Mouse (Mus musculus): ENCODE measurements around the gene Ak2. TPM values are rescaled to one million over a fixed set of nuclear protein-coding genes. Genes with fewer than 3 reads are reported as not detected.

The Ak2 gene
- total and polyA plus RNA-seq, 3 experiments: 269 to 363 (median 280) TPM

GRCm38 (mm10) chr4:129009521-129009920 is 17.8 kb downstream of the Ak2 start:
- no peaks in the 10 kb centered on the region for H3K27me3 ChIP-seq (replicated peaks)
- H3K4me3 ChIP-seq (replicated peaks in 1 of 3; ENCODE audit: low read depth in 2 of 3, low read length in 2 of 3, poor library complexity in 1 of 3): no peak overlapping the region
- dilution Hi-C loops (cut with MboI; ENCODE audit: extremely low pct_ligation_motif_present, extremely low pct_unique_long_range_greater_than_20kb, low sequenced_read_pairs): no loop called here
- no peak overlapping the region for H3K27ac ChIP-seq (ENCODE audit: insufficient read depth, low read depth)
- TF ChIP-seq ETS1 (conservative IDR thresholded peaks at IDR 0.05; ENCODE audit: low read depth, low read length) (no peak), NRF1 (IDR thresholded peaks at IDR 0.05; ENCODE audit: low read depth, low read length) (no peak), JUN (IDR thresholded peaks at IDR 0.05; ENCODE audit: insufficient read depth, low read depth, low read length) (no peak), RAD21 (IDR thresholded peaks at IDR 0.05; ENCODE audit: low read depth, low read length) (no peak), EP300 (IDR thresholded peaks at IDR 0.05; ENCODE audit: low read length) (no peak), MAX (IDR thresholded peaks at IDR 0.05; ENCODE audit: low read length) (no peak), HCFC1 (IDR thresholded peaks at IDR 0.05; ENCODE audit: low read depth, low read length) (no peak), SIN3A (IDR thresholded peaks at IDR 0.05; ENCODE audit: low read length) (no peak), ZMIZ1 (IDR thresholded peaks at IDR 0.05; ENCODE audit: low read depth, low read length) (no peak), MXI1 (IDR thresholded peaks at IDR 0.05; ENCODE audit: low read depth, low read length) (no peak), TCF12 (IDR thresholded peaks at IDR 0.05; ENCODE audit: low read depth, low read length) (no peak), RCOR1 (conservative IDR thresholded peaks at IDR 0.05; ENCODE audit: low read depth, low read length) (no peak), ZKSCAN1 (IDR thresholded peaks at IDR 0.05; ENCODE audit: borderline replicate concordance, low read depth, low read length) (no peak), IRF4 (IDR thresholded peaks at IDR 0.05; ENCODE audit: low read depth, low read length) (no peak), GABPA (IDR thresholded peaks at IDR 0.05; ENCODE audit: insufficient replicate concordance, low read depth, low read length) (no peak), MYC (IDR thresholded peaks at IDR 0.05; ENCODE audit: low read depth, low read length) (no peak), SMC3 (IDR thresholded peaks at IDR 0.05; ENCODE audit: low read depth, low read length) (no peak), USF2 (conservative IDR thresholded peaks at IDR 0.05; ENCODE audit: low read depth, low read length) (no peak), BHLHE40 (IDR thresholded peaks at IDR 0.05; ENCODE audit: low read depth, low read length) (no peak)
- H3K79me2 ChIP-seq (replicated peaks; ENCODE audit: control insufficient read depth, extremely low read depth, insufficient read depth, poor library complexity, severe bottlenecking): no peaks in the 10 kb centered on the region
- H3K4me2 ChIP-seq (ENCODE audit: insufficient read depth, low read depth, poor library complexity, severe bottlenecking): no peak overlapping the region
- no peaks in the 10 kb centered on the region for H3K4me1 ChIP-seq (ENCODE audit: control insufficient read depth in 1 of 2, insufficient read depth in 2 of 2)
- H3K9ac ChIP-seq (ENCODE audit: insufficient read depth, low read depth): no peak overlapping the region
- in situ Hi-C loops (cut with MboI; ENCODE audit: low pct_ligation_motif_present, low pct_unique_long_range_greater_than_20kb, low sequenced_read_pairs): no loop called here
- DNase-seq (ENCODE audit: extremely low read depth): no peak
- peaks cover 67 to 93% of the 10 kb centered on the region in 2 experiments for H3K36me3 ChIP-seq (replicated peaks in 1 of 2; ENCODE audit: control insufficient read depth in 1 of 2, insufficient read depth in 1 of 2, low read length in 1 of 2)
- peaks cover 4% of the 10 kb centered on the region for H3K9me3 ChIP-seq (replicated peaks; ENCODE audit: low read length)

GRCm38 (mm10) chr4:129011604-129012121 is 19.9 kb downstream of the Ak2 start:
- Histone ChIP-seq H3K4me1 (ENCODE audit: control insufficient read depth in 1 of 2, insufficient read depth in 2 of 2) (peaks cover 4 to 10% of the 10 kb centered on the region in 2 experiments; a peak in 3 of 4 replicates), H3K4me2 (ENCODE audit: insufficient read depth, low read depth, poor library complexity, severe bottlenecking) (no peak overlapping the region), H3K4me3 (replicated peaks in 1 of 3; ENCODE audit: low read depth in 2 of 3, low read length in 2 of 3, poor library complexity in 1 of 3) (no peak overlapping the region), H3K36me3 (replicated peaks in 1 of 2; ENCODE audit: control insufficient read depth in 1 of 2, insufficient read depth in 1 of 2, low read length in 1 of 2) (peaks cover 53 to 74% of the 10 kb centered on the region in 2 experiments), H3K9me3 (replicated peaks; ENCODE audit: low read length) (peaks cover 4% of the 10 kb centered on the region), H3K9ac (ENCODE audit: insufficient read depth, low read depth) (no peak overlapping the region), H3K27ac (ENCODE audit: insufficient read depth, low read depth) (no peak overlapping the region), H3K79me2 (replicated peaks; ENCODE audit: control insufficient read depth, extremely low read depth, insufficient read depth, poor library complexity, severe bottlenecking) (no peaks in the 10 kb centered on the region), H3K27me3 (replicated peaks) (no peaks in the 10 kb centered on the region)
- no peak for TF ChIP-seq ZNF384 (IDR thresholded peaks at IDR 0.05; ENCODE audit: low read depth, low read length)
- in situ Hi-C loops (cut with MboI; ENCODE audit: low pct_ligation_motif_present, low pct_unique_long_range_greater_than_20kb, low sequenced_read_pairs): loop anchor here (10.0 kb wide), 1 partner anchor 63 kb away; no protein-coding TSS in a partner anchor
- dilution Hi-C loops (cut with MboI; ENCODE audit: extremely low pct_ligation_motif_present, extremely low pct_unique_long_range_greater_than_20kb, low sequenced_read_pairs): no loop called here
- no peak for DNase-seq (ENCODE audit: extremely low read depth)

Data from CH12.LX (cell line).